Mouse (Mus musculus): ENCODE measurements around the gene Pla2g16. TPM values are rescaled to one million over a fixed set of nuclear protein-coding genes. Genes with fewer than 3 reads are reported as not detected.

Pla2g16 gene
- polyA plus RNA-seq, 1 experiment from 2014 or later = 23.9 TPM

- peak overlapping the region; percentile 74 for H3K4me2 ChIP-seq (replicated peaks; ENCODE audit: low read depth)
- TF ChIP-seq EP300 (optimal IDR thresholded peaks at IDR 0.05) = no peak
- no peak for TF ChIP-seq CTCF (IDR thresholded peaks at IDR 0.05; ENCODE audit: low read depth)
- WGBS = 61% methylated on average over 4 of the region's 4 CpGs
- H3K27ac ChIP-seq (replicated peaks) = no peak overlapping the region
- H3K4me1 ChIP-seq (replicated peaks; ENCODE audit: control insufficient read depth, insufficient read depth) = no peaks in the 10 kb centered on the region
- no peak overlapping the region for H3K9ac ChIP-seq (ENCODE audit: low read length)
- no peaks in the 10 kb centered on the region for H3K27me3 ChIP-seq (ENCODE audit: control insufficient read depth, insufficient read depth, low read length)
- ATAC-seq (ENCODE audit: low FRiP score, low TSS enrichment) (no peak), DNase-seq (ENCODE audit: low spot score) (no peak)
- H3K4me3 ChIP-seq (ENCODE audit: low read depth, low read length) = peak overlapping the region; percentile 51; the same call in 1 of the 2 replicates
- no peaks in the 10 kb centered on the region for H3K36me3 ChIP-seq (ENCODE audit: control insufficient read depth, insufficient read depth, low read length)
- H3K9me3 ChIP-seq (ENCODE audit: control insufficient read depth, low read length) = no peaks in the 10 kb centered on the region
Measured at GRCm38 (mm10) chr19:7558675-7559074, 1.4 kb downstream of the Pla2g16 start.

DNA sequence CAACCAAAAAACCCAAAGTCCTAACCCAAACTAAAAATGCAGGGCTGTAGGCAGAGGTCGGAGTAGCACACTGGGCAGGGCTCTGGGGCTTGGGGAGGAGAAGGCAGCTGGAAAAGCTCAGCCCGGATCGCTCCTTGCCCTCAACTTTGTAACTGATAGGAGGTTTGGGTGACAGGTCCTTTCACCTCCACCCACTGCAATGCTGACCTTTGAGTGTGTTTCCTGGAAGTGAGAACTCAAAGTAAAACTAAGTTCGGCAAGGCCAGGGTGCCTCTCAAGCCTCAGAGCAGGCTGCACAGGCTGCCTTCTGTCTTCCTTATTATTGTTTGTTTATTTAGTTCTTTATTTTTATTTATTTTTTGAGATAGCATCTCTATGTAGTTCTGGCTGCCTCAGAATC lies 2.7 kb downstream of the Pla2g16 start:
- no peak overlapping the region for H3K9ac ChIP-seq (ENCODE audit: low read length)
- WGBS = 66% methylated on average over 4 of the region's 4 CpGs
- no peak overlapping the region for H3K4me3 ChIP-seq (ENCODE audit: low read depth, low read length)
- no peak overlapping the region for H3K27ac ChIP-seq (replicated peaks)
- H3K27me3 ChIP-seq (ENCODE audit: control insufficient read depth, insufficient read depth, low read length) = no peaks in the 10 kb centered on the region
- H3K4me1 ChIP-seq (replicated peaks; ENCODE audit: control insufficient read depth, insufficient read depth) = no peaks in the 10 kb centered on the region
- no peak for TF ChIP-seq CTCF (IDR thresholded peaks at IDR 0.05; ENCODE audit: low read depth)
- TF ChIP-seq EP300 (optimal IDR thresholded peaks at IDR 0.05) = no peak
- ATAC-seq (ENCODE audit: low FRiP score, low TSS enrichment) = no peak
- no peaks in the 10 kb centered on the region for H3K9me3 ChIP-seq (ENCODE audit: control insufficient read depth, low read length)
- no peak overlapping the region for H3K4me2 ChIP-seq (replicated peaks; ENCODE audit: low read depth)
- no peak for DNase-seq (ENCODE audit: low spot score)
- H3K36me3 ChIP-seq (ENCODE audit: control insufficient read depth, insufficient read depth, low read length) = no peaks in the 10 kb centered on the region

DNA sequence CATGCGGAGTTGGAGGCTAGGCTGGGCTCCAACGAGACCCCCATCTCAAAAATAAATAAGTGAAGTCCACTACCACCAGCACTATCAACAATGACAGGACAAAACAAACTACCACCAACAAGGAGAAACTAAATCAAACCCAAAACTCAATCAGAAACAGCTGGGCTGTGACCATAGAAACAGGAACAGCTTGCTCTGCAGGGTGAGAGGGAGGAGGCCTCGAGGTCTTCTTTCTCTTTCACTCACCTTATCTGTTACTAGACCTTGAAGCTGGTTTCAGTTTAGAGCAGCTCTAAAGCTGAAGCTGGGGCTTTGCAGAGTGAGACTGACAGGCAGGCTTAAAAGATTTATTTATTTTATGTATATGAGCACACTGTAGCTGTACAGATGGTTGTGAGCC lies 4.2 kb downstream of the Pla2g16 start:
- Histone ChIP-seq H3K9me3 (ENCODE audit: control insufficient read depth, low read length) (no peaks in the 10 kb centered on the region), H3K4me1 (replicated peaks; ENCODE audit: control insufficient read depth, insufficient read depth) (no peaks in the 10 kb centered on the region), H3K4me3 (ENCODE audit: low read depth, low read length) (no peak overlapping the region), H3K27me3 (ENCODE audit: control insufficient read depth, insufficient read depth, low read length) (no peaks in the 10 kb centered on the region), H3K36me3 (ENCODE audit: control insufficient read depth, insufficient read depth, low read length) (no peaks in the 10 kb centered on the region), H3K9ac (ENCODE audit: low read length) (no peak overlapping the region), H3K27ac (replicated peaks) (no peak overlapping the region), H3K4me2 (replicated peaks; ENCODE audit: low read depth) (no peak overlapping the region)
- TF ChIP-seq CTCF (IDR thresholded peaks at IDR 0.05; ENCODE audit: low read depth) (no peak), EP300 (optimal IDR thresholded peaks at IDR 0.05) (no peak)
- DNase-seq (ENCODE audit: low spot score) (no peak), ATAC-seq (ENCODE audit: low FRiP score, low TSS enrichment) (no peak)
- WGBS = 61% methylated on average over 3 of the region's 3 CpGs

DNA sequence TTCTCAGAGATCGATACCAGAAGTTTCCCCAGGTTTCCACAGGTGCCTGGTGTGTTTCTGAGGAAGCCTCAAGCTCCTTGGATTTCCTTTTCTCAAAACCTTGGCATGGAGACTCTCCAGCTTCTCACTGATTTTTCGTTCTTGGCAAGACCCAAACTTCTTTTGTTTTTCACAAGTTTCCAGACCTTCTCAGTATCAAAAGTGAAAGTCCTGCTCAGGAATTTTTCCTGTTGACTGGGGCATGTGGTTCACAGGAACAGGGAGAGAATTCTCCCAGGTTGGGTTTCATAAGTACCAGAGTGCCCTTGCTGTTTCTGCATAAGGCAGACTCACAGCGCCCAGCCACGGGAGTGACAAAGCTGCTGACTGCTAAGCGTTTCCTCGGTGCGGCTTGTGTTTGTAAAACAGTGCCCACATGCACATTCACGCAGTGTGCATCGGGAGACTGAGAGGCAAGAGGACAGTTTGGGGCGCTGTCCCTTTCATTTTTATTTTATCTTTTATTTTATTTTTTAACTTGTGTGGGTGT lies 5.4 kb downstream of the Pla2g16 start:
- TF ChIP-seq CTCF (IDR thresholded peaks at IDR 0.05; ENCODE audit: low read depth) (no peak), EP300 (optimal IDR thresholded peaks at IDR 0.05) (no peak)
- H3K4me1 ChIP-seq (replicated peaks; ENCODE audit: control insufficient read depth, insufficient read depth) = no peaks in the 10 kb centered on the region
- no peaks in the 10 kb centered on the region for H3K9me3 ChIP-seq (ENCODE audit: control insufficient read depth, low read length)
- ATAC-seq (ENCODE audit: low FRiP score, low TSS enrichment) = no peak
- no peak overlapping the region for H3K27ac ChIP-seq (replicated peaks)
- H3K9ac ChIP-seq (ENCODE audit: low read length) = no peak overlapping the region
- no peak overlapping the region for H3K4me2 ChIP-seq (replicated peaks; ENCODE audit: low read depth)
- H3K27me3 ChIP-seq (ENCODE audit: control insufficient read depth, insufficient read depth, low read length) = no peaks in the 10 kb centered on the region
- 71% methylated on average over 10 of the region's 10 CpGs for WGBS
- H3K4me3 ChIP-seq (ENCODE audit: low read depth, low read length) = no peak overlapping the region
- DNase-seq (ENCODE audit: low spot score) = no peak
- no peaks in the 10 kb centered on the region for H3K36me3 ChIP-seq (ENCODE audit: control insufficient read depth, insufficient read depth, low read length)

GRCm38 (mm10) chr19:7563676-7564075 lies 6.4 kb downstream of the Pla2g16 start:
- no peaks in the 10 kb centered on the region for H3K4me1 ChIP-seq (replicated peaks; ENCODE audit: control insufficient read depth, insufficient read depth)
- H3K36me3 ChIP-seq (ENCODE audit: control insufficient read depth, insufficient read depth, low read length) = no peaks in the 10 kb centered on the region
- no peak overlapping the region for H3K4me2 ChIP-seq (replicated peaks; ENCODE audit: low read depth)
- no peak for TF ChIP-seq EP300 (optimal IDR thresholded peaks at IDR 0.05)
- no peak for TF ChIP-seq CTCF (IDR thresholded peaks at IDR 0.05; ENCODE audit: low read depth)
- no peak for ATAC-seq (ENCODE audit: low FRiP score, low TSS enrichment)
- H3K27me3 ChIP-seq (ENCODE audit: control insufficient read depth, insufficient read depth, low read length) = no peaks in the 10 kb centered on the region
- H3K9ac ChIP-seq (ENCODE audit: low read length) = no peak overlapping the region
- H3K9me3 ChIP-seq (ENCODE audit: control insufficient read depth, low read length) = no peaks in the 10 kb centered on the region
- 60% methylated on average over 2 of the region's 2 CpGs for WGBS
- H3K4me3 ChIP-seq (ENCODE audit: low read depth, low read length) = no peak overlapping the region
- no peak for DNase-seq (ENCODE audit: low spot score)
- H3K27ac ChIP-seq (replicated peaks) = no peak overlapping the region

DNA sequence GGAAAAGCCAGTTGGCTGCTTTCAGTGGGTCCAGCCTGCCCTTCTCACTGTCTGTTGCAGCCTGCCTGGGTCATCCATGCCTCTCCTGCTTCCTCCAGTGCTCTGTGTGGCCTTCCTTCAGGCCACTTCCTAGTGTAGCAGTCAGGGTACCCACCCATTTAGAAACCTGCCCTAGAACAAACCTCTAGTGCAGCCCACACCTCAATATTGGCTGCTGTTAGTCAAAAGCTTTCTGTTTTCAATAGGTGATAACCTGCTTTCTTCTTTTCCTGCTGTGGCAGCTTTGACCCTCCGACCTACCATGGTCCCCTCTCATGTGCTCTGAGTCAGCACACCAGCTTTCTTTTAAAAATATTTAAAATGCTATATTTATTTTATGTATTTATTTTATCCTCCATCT lies 7.2 kb downstream of the Pla2g16 start:
- Histone ChIP-seq H3K4me2 (replicated peaks; ENCODE audit: low read depth) (no peak overlapping the region), H3K4me1 (replicated peaks; ENCODE audit: control insufficient read depth, insufficient read depth) (no peaks in the 10 kb centered on the region), H3K27ac (replicated peaks) (no peak overlapping the region), H3K9me3 (ENCODE audit: control insufficient read depth, low read length) (no peaks in the 10 kb centered on the region), H3K36me3 (ENCODE audit: control insufficient read depth, insufficient read depth, low read length) (no peaks in the 10 kb centered on the region), H3K9ac (ENCODE audit: low read length) (no peak overlapping the region), H3K27me3 (ENCODE audit: control insufficient read depth, insufficient read depth, low read length) (no peaks in the 10 kb centered on the region), H3K4me3 (ENCODE audit: low read depth, low read length) (no peak overlapping the region)
- 77% methylated on average over 1 of the region's 1 CpGs for WGBS
- DNase-seq (ENCODE audit: low spot score) = no peak
- no peak for ATAC-seq (ENCODE audit: low FRiP score, low TSS enrichment)
- TF ChIP-seq EP300 (optimal IDR thresholded peaks at IDR 0.05) = no peak
- TF ChIP-seq CTCF (IDR thresholded peaks at IDR 0.05; ENCODE audit: low read depth) = no peak
